Mouse (Mus musculus) liver, adult 2 months (tissue): ENCODE data around the gene Myom1. TPM values are rescaled to one million over a fixed set of nuclear protein-coding genes. Genes with fewer than 3 reads are reported as not detected.
A peak's percentile ranks its signal among the peaks of the same experiment; 100 is the strongest.

Source experiments
- DNase-seq: peaks from one replicate; pipeline ENCODE4 v3.0.0-alpha.2; 2011; ENCODE audit warnings: low read depth, low spot score; ENCODE audit errors: extremely low read depth
- H3K27ac ChIP-seq: fragments of 200-500 bp; replicated peaks from 2 replicates; pipeline ENCODE4 v1.5.1; 2012; ENCODE audit warnings: low read depth, mild to moderate bottlenecking, control low read depth, inconsistent platforms, low read length; ENCODE audit not compliant: insufficient read depth
- H3K27me3 ChIP-seq: fragments of 200-500 bp; 2 replicates; pipeline ENCODE4 v1.6.1; 2012; ENCODE audit warnings: mild to moderate bottlenecking, moderate library complexity, low read length, inconsistent platforms; ENCODE audit not compliant: control insufficient read depth, insufficient read depth
- H3K36me3 ChIP-seq: fragments of 200-500 bp; 2 replicates; pipeline ENCODE4 v1.6.1; 2012; ENCODE audit warnings: low read length, inconsistent platforms; ENCODE audit not compliant: control insufficient read depth, insufficient read depth
- H3K4me1 ChIP-seq: fragments of 200-500 bp; 2 replicates; pipeline ENCODE4 v1.6.1; 2011; ENCODE audit warnings: low read length; ENCODE audit not compliant: control insufficient read depth, insufficient read depth
- H3K4me3 ChIP-seq: fragments of 200-500 bp; 2 replicates; pipeline ENCODE4 v1.5.1; 2011; ENCODE audit warnings: low read depth, mild to moderate bottlenecking, control low read depth, low read length, moderate library complexity; ENCODE audit not compliant: insufficient read depth
- H3K79me2 ChIP-seq: fragments of 200-500 bp; 2 replicates; pipeline ENCODE4 v1.6.1; 2012; ENCODE audit warnings: inconsistent platforms, mild to moderate bottlenecking, low read length, moderate library complexity; ENCODE audit not compliant: control insufficient read depth, insufficient read depth
- H3K9ac ChIP-seq: fragments of 200-500 bp; 2 replicates; pipeline ENCODE4 v1.6.1; 2012; ENCODE audit warnings: low read depth, mild to moderate bottlenecking, control low read depth, inconsistent platforms, low read length
- CTCF ChIP-seq: fragments of 200-500 bp; IDR thresholded peaks from 2 replicates; pipeline ENCODE4 v1.5.1; 2011; ENCODE audit warnings: low read depth, low read length, control low read depth
- POLR2A ChIP-seq: fragments of 200-500 bp; IDR thresholded peaks from 2 replicates; pipeline ENCODE4 v1.6.1; 2011; ENCODE audit warnings: low read length, control low read depth; ENCODE audit not compliant: insufficient read depth; ENCODE audit errors: extremely low read depth
- WGBS: fragments of 180-500 bp; shearing (Covaris S2); methylation state at CpG from one replicate; pipeline ENCODE4 v1.1.7; 2018; 5-methylcytosine and 5-hydroxymethylcytosine counted together
- polyA plus RNA-seq: library from polyadenylated mRNA; depleted of rRNA; stranded (reverse); fragments of >200 nt; gene quantifications from 2 replicates; pipeline ENCODE4 v1.2.3, GENCODE M21; 2012
- total RNA-seq: library from RNA; depleted of rRNA; stranded (reverse); fragments of >200 nt; gene quantifications from 2 replicates; pipeline ENCODE4 v1.2.3, GENCODE M21; 2014

Gene Myom1
- total and polyA plus RNA-seq, 2 experiments, result 0.34 to 3.2 TPM

DNA sequence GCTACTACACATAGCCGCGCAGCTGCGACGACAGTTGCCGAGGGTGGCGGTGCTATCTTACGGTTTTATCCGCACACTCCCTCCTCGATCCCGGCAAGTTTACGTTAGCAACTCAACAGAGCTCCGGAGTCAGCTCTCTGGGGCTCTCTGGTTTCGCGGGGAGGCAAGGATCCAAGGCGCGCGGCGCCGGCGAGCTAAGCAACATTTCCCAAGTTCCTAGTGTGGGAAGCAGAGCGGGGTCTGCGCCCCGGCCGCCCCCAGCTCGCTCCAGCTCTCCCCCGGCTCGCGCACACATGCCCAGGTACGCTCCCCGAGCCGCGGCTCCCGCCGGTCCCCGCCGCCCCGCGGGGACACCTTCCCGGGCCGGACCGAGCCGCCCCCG is 743 bp upstream of the Myom1 start:
- peaks cover 13% of the 10 kb centered on the region for H3K4me1 ChIP-seq
- DNase-seq, result peak; percentile 37
- H3K36me3 ChIP-seq, result no peaks in the 10 kb centered on the region
- peaks cover 12% of the 10 kb centered on the region; the same call in 1 of the 2 replicates for H3K79me2 ChIP-seq
- no peaks in the 10 kb centered on the region for H3K27me3 ChIP-seq
- peak overlapping the region; percentile 73 for H3K4me3 ChIP-seq
- WGBS, result under 1% methylated on average over 42 of the region's 43 CpGs
- peak overlapping the region; percentile 92 for H3K9ac ChIP-seq
- H3K27ac ChIP-seq, result peak overlapping the region; percentile 99
- TF ChIP-seq CTCF, result no peak
- TF ChIP-seq POLR2A, result no peak

DNA sequence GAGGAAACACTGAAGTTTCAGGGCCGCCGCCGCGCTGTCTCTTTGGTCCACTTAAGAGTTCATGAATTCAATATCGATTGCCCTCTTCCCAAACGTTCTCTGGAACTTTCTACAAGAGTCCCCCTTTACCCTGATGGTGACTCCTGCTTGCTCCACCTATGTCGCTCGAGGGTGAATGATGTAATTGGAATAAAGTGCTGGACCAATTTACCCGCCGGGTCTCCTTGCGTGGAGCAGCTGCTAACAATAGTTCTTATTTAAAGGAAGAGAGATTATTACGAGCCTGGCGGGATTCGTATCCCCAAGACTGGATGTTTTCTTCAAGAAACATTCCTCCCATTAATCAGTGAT is 286 bp downstream of the Myom1 start, which contains the start of gene Myl12a:
Myl12a (minus strand) TSS at position 135 of the 351 bp plus-strand sequence.
- no peak for TF ChIP-seq POLR2A
- TF ChIP-seq CTCF, result no peak
- Histone ChIP-seq H3K4me3 (peak within 1 kb of the TSS; percentile 73), H3K9ac (peak within 1 kb of the TSS; percentile 92), H3K4me1 (peaks cover 11% of the 10 kb centered on the region), H3K79me2 (peaks cover 9% of the 10 kb centered on the region; the same call in 1 of the 2 replicates), H3K27ac (peak within 1 kb of the TSS; percentile 99), H3K36me3 (no peaks in the 10 kb centered on the region), H3K27me3 (no peaks in the 10 kb centered on the region)
- no peak for DNase-seq
- WGBS, result 14% methylated on average over 14 of the region's 14 CpGs

DNA sequence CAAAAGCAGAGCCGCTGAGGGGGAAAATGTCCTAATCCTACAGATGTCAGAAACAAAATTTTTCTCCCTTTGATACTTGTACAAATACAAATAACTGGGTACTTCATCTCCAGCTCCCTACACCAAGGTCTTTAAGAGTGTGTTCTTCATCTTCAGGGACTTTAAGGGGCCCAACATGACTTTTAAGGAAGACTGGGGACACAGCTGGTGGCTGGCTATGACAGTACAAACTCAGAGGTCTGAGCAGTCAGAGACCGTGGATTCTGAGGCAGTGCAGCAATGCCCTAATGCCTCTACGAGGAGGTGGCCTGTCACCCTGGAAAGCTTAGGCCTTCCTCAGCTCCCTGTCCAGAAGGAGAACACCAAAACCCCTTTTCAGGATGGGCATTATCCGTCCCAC is 679 bp downstream of the Myom1 start:
- H3K36me3 ChIP-seq, result no peaks in the 10 kb centered on the region
- DNase-seq, result no peak
- no peak overlapping the region for H3K9ac ChIP-seq
- WGBS, result 61% methylated on average over 4 of the region's 4 CpGs
- no peak overlapping the region for H3K4me3 ChIP-seq
- peaks cover 7% of the 10 kb centered on the region; the same call in 1 of the 2 replicates for H3K79me2 ChIP-seq
- no peaks in the 10 kb centered on the region for H3K27me3 ChIP-seq
- H3K4me1 ChIP-seq, result peaks cover 11% of the 10 kb centered on the region
- TF ChIP-seq CTCF, result no peak
- TF ChIP-seq POLR2A, result no peak
- no peak overlapping the region for H3K27ac ChIP-seq

DNA sequence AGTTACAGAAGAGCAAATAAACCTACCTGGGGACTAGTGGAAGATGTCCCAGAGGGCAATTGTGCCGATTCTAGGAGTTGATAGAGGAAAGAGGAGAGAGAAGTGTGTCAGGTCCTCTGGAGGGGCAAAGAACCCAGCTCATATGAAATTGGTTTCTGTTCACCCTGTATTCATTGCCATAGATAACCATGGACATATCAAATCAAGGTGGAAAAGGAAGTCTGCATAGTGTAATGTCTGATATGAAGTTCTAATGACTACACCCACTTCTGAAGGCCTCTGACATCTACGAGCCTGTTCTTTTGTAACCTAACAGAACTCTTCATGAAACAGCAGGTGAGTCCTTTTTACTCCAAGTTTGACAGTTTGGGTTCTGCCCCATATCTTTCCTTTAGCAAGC is 1.3 kb downstream of the Myom1 start:
- H3K79me2 ChIP-seq, result peaks cover 7% of the 10 kb centered on the region; the same call in 1 of the 2 replicates
- WGBS, result 67% methylated on average over 2 of the region's 2 CpGs
- no peaks in the 10 kb centered on the region for H3K27me3 ChIP-seq
- H3K36me3 ChIP-seq, result no peaks in the 10 kb centered on the region
- no peak overlapping the region for H3K4me3 ChIP-seq
- no peak overlapping the region for H3K27ac ChIP-seq
- peaks cover 11% of the 10 kb centered on the region for H3K4me1 ChIP-seq
- no peak for TF ChIP-seq POLR2A
- TF ChIP-seq CTCF, result no peak
- no peak for DNase-seq
- H3K9ac ChIP-seq, result no peak overlapping the region

DNA sequence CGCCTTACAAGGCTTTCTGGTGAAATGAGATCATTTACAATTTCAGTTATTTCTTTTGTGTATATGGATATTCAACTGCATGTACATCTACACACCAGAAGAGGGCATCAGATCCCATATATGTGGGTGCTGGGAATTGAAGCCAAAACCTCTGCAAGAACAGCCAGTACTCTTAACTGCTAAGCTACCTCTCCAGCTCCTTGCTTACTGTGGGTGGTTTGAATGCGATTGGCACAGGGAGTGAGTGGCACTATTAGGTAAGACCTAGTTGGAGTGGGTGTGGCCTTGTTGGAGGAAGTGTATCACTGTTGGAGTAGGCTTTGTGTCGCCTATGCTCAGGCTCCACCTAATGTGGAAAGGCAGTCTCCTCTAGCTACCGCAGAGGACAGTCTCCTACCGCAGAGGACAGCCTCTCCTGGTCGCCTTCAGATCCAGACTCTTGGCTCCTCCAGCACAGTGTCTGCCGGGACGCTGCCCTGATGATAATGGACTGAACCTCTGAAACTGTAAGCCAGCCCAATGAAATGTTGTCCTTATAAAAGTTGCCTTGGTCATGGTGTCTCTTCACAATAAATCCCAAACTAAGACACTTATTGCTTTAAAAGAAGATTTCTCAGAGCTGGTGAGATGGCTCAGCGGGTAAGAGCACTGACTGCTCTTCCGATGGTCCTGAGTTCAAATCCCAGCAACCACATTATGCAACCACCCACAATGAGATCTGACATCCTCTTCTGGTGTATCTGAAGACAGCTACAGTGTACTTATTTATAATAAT is 1.9 kb downstream of the Myom1 start:
- TF ChIP-seq CTCF (no peak), POLR2A (no peak)
- Histone ChIP-seq H3K4me1 (peaks cover 9% of the 10 kb centered on the region), H3K9ac (no peak overlapping the region), H3K36me3 (no peaks in the 10 kb centered on the region), H3K27ac (no peak overlapping the region), H3K4me3 (no peak overlapping the region), H3K79me2 (peaks cover 7% of the 10 kb centered on the region; the same call in 1 of the 2 replicates), H3K27me3 (no peaks in the 10 kb centered on the region)
- DNase-seq, result peak; percentile 73
- WGBS, result 89% methylated on average over 10 of the region's 10 CpGs

DNA sequence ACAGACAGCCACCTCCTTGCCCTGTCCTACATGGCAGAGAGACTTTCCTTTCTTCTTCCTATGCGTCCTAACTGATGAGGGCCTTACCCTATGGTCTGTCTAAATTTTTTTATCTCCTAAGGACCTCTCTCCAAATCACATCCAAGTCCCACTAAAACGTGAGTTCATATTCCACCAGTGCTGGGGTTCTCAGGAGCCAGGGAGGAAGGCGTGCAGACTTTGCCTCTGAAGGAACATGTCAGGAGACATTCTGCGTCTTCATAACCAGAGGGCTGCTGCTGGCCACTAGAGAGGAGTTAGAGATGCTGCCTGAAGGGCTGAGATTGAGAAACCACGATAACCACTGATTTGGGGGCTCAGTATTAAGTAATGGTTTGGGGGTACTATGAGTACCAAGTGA is 4.5 kb downstream of the Myom1 start:
- TF ChIP-seq POLR2A (no peak), CTCF (no peak)

More for the DNA sequence above, 4.5 kb downstream of the Myom1 start:
- Histone ChIP-seq H3K4me1 (peaks cover 4% of the 10 kb centered on the region), H3K36me3 (no peaks in the 10 kb centered on the region), H3K4me3 (no peak overlapping the region), H3K27me3 (no peaks in the 10 kb centered on the region), H3K9ac (no peak overlapping the region), H3K27ac (no peak overlapping the region), H3K79me2 (no peaks in the 10 kb centered on the region)
- 86% methylated on average over 5 of the region's 5 CpGs for WGBS
- DNase-seq, result no peak
